In the genomic region with DNA sequence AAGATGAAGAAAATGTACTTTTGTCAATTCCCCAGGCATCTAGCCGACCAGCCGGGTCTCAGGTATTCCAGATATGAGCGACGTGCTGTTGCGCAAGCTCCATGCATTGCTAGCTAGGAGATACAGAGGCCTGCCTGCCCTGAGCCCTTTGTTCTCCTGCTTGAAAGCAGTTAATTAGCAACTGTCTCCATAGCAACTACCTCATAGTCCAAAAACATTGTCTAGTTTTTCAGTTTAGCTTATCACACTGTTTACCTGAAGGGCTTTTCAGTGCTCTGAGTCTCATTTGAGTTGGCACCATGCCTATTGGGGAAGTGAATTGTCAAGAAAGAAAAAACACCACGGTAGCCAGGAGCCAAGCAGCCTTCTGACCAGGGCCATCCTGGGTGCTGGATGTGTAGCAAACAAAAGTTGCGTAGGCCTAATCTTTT, we compare ENCODE assay signal across 9 mouse cellular contexts.
DNase-seq lines count a peak whose midpoint lies in the region; ATAC-seq lines count a peak whose summit lies in the region.
"Had no signal": no experiment of that assay in that cellular context is flagged by ENCODE, and none has a peak within 500 bp of the region (broad histone marks: within the 10 kb centered on the region; RNA-seq: fewer than 3 reads in every experiment).

No protein-coding gene starts in this region.

- peaks cover 34% of the 10 kb centered on the region for H3K4me1 ChIP-seq in hindbrain, embryonic 14.5 days (replicated peaks; ENCODE audit: control insufficient read depth, insufficient read depth, low read length)
- H3K4me1 ChIP-seq in limb, embryonic 15.5 days = peaks cover 55% of the 10 kb centered on the region
- H3K4me1 ChIP-seq in neural tube, embryonic 14.5 days (ENCODE audit: control insufficient read depth, insufficient read depth, low read length) = peaks cover 27% of the 10 kb centered on the region

- ATAC-seq in hindbrain, embryonic 14.5 days (ENCODE audit: low FRiP score) = peak; percentile 78
- no peak for ATAC-seq in limb, embryonic 15.5 days (ENCODE audit: insufficient number of reproducible peaks, low FRiP score, low TSS enrichment, low read depth)
- peak; percentile 61; the same call in 1 of the 2 replicates for ATAC-seq in neural tube, embryonic 14.5 days (ENCODE audit: low read depth)

- no peaks in the 10 kb centered on the region for H3K9me3 ChIP-seq in hindbrain, embryonic 14.5 days (ENCODE audit: control insufficient read depth, low read length)
- no peaks in the 10 kb centered on the region for H3K9me3 ChIP-seq in limb, embryonic 15.5 days
- no peaks in the 10 kb centered on the region for H3K9me3 ChIP-seq in neural tube, embryonic 14.5 days (ENCODE audit: control insufficient read depth, low read length)

- no peak overlapping the region for H3K4me3 ChIP-seq in hindbrain, embryonic 14.5 days (replicated peaks; ENCODE audit: low read length)
- no peak overlapping the region for H3K4me3 ChIP-seq in limb, embryonic 15.5 days
- H3K4me3 ChIP-seq in neural tube, embryonic 14.5 days (ENCODE audit: low read depth, low read length) = no peak overlapping the region

- H3K9ac ChIP-seq in hindbrain, embryonic 14.5 days = peak overlapping the region; percentile 42
- H3K9ac ChIP-seq in limb, embryonic 15.5 days = no peak overlapping the region
- H3K9ac ChIP-seq in neural tube, embryonic 14.5 days (replicated peaks; ENCODE audit: low read depth, low read length) = peak overlapping the region; percentile 25; the same call in 1 of the 2 replicates

- 16% methylated on average over 7 of the region's 7 CpGs for whole genome bisulfite sequencing in hindbrain, embryonic 14.5 days
- 46% methylated on average over 7 of the region's 7 CpGs for WGBS in limb, embryonic 15.5 days
- WGBS in neural tube, embryonic 14.5 days = 26% methylated on average over 7 of the region's 7 CpGs

- peak; percentile 60 for DNase-seq in urinary bladder, postnatal 14 days (ENCODE audit: low spot score)
- no peak for DNase-seq in urinary bladder, adult 2 months (ENCODE audit: low spot score)
- DNase-seq in hindbrain, embryonic 14.5 days (ENCODE audit: low spot score) = peak; percentile 66
- DNase-seq in adipocyte (ENCODE audit: low spot score) = no peak
- no peak for DNase-seq in natural killer cell, adult 2 months (ENCODE audit: low spot score in 2 of 2)
- DNase-seq in cerebellum, adult 9-11 months = no peak

- no peak overlapping the region for H3K4me2 ChIP-seq in hindbrain, embryonic 14.5 days (replicated peaks)
- H3K4me2 ChIP-seq in limb, embryonic 15.5 days = no peak overlapping the region
- H3K4me2 ChIP-seq in neural tube, embryonic 14.5 days (ENCODE audit: low read depth, low read length) = no peak overlapping the region

- no peaks in the 10 kb centered on the region for H3K36me3 ChIP-seq in hindbrain, embryonic 14.5 days (replicated peaks; ENCODE audit: control insufficient read depth, insufficient read depth)
- no peaks in the 10 kb centered on the region for H3K36me3 ChIP-seq in limb, embryonic 15.5 days
- H3K36me3 ChIP-seq in neural tube, embryonic 14.5 days (ENCODE audit: control insufficient read depth, insufficient read depth, low read length) = no peaks in the 10 kb centered on the region

- H3K27ac ChIP-seq in hindbrain, embryonic 14.5 days = peak overlapping the region; percentile 76
- peak overlapping the region; percentile 50; the same call in 1 of the 2 replicates for H3K27ac ChIP-seq in limb, embryonic 15.5 days
- peak overlapping the region; percentile 64 for H3K27ac ChIP-seq in neural tube, embryonic 14.5 days (ENCODE audit: low read depth, low read length)
- H3K27ac ChIP-seq: macrophage had no signal

- H3K27me3 ChIP-seq in hindbrain, embryonic 14.5 days (ENCODE audit: control insufficient read depth, insufficient read depth, low read length) = no peaks in the 10 kb centered on the region
- H3K27me3 ChIP-seq in limb, embryonic 15.5 days = no peaks in the 10 kb centered on the region
- H3K27me3 ChIP-seq in neural tube, embryonic 14.5 days (ENCODE audit: control insufficient read depth, insufficient read depth, low read length) = no peaks in the 10 kb centered on the region

Comparison
In these comparisons a context has a peak if more than half of its experiments do, and no peak if none do; other contexts are left out.
1. DNase-seq: peak in urinary bladder, postnatal 14 days (single experiment) and hindbrain, embryonic 14.5 days (single experiment); none in urinary bladder, adult 2 months (single experiment), adipocyte (single experiment), natural killer cell, adult 2 months (0 of 2) and cerebellum, adult 9-11 months (single experiment).
2. Peak in every context shown above with its lines, with median percentiles within 50 percentile points of each other: H3K27ac ChIP-seq.